Mouse (Mus musculus) kidney, postnatal 36 days (tissue): ENCODE results near the gene Rcor1.

Experiments
- DNase-seq, 2 experiments: peaks; one replicate each; pipeline ENCODE4 v3.0.0; 2021 to 2022; ENCODE audit warnings: mixed read lengths in 2 of 2

Rcor1 gene

GRCm38 (mm10) chr12:111071009-111071408 lies 31.9 kb downstream of the Rcor1 start:
- DNase-seq, result no peak

- peak; percentile 86 to 87 for DNase-seq
These were observed 32.5 kb downstream of the Rcor1 start for GRCm38 (mm10) chr12:111071477-111072152.

DNA sequence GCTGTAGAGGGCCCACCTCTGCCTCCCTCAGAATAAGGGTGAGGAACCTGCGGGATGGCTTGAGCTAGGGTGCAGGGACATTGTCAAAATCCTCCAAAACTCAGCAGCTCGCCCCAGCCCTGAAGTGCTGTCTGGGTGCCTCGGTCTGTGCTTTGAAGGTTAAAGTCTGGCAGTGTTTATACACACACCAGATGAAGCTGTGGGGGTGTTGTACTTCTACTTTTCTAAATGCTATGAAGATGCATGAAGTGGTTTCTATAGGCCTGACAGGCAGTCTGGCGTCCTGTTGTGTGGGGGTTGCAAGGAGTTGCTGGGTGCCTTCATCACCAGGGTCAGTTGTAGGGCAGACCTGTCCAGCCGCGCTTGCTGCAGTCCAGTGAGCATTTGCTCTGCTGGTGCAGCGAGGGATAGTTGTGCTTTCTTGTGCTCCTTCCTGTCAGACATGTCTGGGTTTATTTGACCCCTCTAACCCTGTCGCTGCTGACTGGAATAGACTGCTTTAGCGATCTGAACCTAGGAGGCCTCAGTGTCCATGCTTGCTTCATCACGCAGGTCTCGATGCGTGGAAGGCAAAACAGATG lies 37.3 kb downstream of the Rcor1 start:
- DNase-seq, result peak; percentile 27 to 54

DNA sequence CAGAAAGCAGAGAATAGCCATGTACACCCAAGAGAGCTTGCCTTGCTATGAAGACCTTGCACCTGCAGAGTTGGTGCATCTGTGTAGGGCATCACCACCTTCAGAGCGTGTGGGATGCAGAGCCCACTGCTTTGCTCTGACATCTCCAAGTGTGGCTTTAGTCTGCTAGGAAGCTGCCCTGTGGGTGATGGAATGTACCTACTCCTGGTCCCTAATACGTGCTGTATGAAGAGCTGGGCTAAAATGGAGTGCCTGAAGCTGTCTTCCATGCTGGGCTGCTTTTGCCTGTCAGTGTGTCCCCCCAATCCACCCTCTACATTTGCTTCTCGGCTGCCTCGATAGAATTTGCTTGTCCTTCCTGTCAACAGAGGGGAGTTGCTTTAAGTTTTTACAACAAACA lies 46.4 kb downstream of the Rcor1 start:
- no peak for DNase-seq

DNA sequence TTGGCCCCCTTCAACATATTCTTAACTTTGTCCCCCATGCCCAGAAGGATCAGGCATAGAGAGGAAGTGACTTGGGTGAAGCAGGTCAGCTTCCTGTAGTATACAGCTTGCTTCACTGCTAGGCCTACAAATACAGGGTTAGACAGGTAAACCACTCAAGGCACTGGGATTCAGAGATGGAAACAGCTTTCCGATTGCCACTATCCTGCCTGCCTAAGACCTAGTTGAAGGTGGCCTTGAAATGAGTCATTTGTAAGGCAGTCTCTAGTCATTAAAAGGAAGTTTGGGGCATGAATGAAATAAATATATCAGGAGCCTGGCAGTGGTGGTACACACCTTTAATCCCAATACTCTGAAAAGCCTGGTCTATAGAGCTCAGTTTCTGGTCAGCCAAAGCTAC lies 47.9 kb downstream of the Rcor1 start:
- DNase-seq, result no peak

DNA sequence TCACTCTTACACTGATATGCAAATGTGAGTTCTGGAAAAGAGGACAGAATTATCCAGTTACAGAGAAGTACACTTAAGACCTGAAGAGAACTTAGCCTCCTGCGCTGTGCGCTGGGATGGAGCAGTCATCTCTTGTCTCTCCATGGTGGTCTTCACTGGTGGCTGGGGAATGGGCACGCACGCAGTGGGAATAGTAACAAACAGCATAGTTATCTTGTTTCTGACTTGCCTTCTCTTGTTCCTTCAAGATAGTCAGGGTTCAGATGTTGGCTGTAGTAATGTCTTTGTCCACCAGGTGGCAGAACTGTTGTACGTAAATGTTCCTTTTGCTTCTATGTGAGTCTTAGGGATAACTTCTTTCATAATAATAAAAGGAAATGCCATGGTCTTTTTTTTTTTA lies 49.0 kb downstream of the Rcor1 start:
- peak; percentile 80 to 87 for DNase-seq

- no peak for DNase-seq
These were observed 49.6 kb downstream of the Rcor1 start for GRCm38 (mm10) chr12:111088731-111089141.

- DNase-seq, result peak; percentile 20 to 60
These were observed 50.0 kb downstream of the Rcor1 start for GRCm38 (mm10) chr12:111089145-111089544.

GRCm38 (mm10) chr12:111090801-111091200 lies 51.6 kb downstream of the Rcor1 start:
- peak; percentile 67 for DNase-seq

DNA sequence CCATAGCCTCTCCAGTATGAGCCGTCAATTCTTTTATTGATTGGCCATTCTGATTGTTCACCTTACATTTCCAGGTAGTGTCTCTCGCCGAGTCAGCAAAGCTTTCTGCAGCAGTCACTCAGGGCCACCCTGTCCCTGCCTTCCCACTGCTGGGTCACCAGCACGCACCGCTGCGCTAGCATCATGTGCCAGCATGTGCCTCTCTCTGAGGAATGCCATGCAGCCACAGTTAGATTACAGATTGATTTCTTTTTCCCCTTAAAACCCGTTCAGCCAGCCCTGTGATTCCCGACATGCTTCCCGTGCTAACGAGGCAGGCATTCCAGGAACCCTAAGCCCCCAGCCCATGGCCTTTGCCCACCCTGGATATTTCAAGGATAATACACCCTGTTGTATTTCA lies 52.8 kb downstream of the Rcor1 start:
- peak; percentile 60 to 70 for DNase-seq

DNA sequence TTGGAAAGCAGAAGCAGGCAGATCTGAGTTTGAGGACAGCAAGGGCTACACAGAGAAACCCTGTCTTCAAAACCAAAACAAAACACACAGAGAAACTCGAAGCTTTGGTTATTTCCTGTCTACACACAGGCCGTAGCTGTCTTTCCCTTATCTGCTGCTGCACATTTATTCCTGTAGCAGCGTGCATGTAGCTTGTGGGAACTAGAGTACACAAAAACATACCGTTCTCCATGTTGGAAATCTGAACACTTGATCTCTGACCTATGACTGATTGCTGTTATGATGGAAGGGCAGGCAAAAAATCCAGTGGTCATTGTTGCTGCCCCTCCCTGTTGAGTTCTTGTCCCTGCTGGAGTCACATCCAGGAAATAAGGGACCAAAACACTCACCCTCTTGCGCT lies 54.9 kb downstream of the Rcor1 start:
- DNase-seq, result peak in 1 of 2 experiments; percentile 51

DNA sequence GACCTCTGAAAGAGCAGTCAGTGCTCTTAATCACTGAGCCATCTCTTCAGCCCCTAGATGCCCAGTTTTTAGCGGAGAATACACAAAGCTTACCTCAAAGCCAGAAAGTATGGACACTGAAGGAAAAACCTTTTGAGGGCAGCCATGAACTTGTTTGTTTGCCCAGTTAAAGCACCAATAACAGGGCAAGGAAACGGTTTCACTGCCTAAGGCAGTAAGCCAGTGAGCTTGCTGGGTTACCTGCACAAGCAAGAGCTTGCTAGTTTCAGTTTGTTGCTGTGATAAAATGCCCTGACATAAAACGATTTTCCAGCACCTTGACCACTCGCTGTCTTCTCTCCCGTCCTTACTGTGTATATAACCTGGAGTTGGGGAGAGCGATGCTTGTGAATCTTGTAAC lies 55.9 kb downstream of the Rcor1 start:
- DNase-seq, result peak in 1 of 2 experiments; percentile 39

DNA sequence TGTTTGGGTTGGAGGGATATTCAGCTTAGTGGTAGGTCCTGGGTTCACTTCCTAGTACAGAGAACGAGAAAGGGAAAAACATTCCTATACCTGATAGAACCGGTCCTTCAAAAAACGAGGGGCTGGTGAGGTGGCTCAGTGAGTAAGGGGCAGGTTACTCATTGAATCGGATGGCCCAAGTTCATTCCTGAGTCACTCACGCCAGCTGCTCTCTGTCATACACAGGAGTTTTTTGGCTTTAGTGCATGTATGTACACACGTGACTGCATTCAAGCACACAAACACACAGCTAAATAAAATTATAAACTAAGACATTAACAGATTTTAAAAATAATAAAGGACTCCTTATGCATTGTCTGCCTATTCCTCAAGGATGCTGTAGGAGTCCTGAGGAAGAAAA lies 57.1 kb downstream of the Rcor1 start:
- DNase-seq, result no peak

- no peak for DNase-seq
These were observed 57.9 kb downstream of the Rcor1 start for GRCm38 (mm10) chr12:111097036-111097435.

GRCm38 (mm10) chr12:111111176-111111575 lies 72.0 kb downstream of the Rcor1 start:
- no peak for DNase-seq

DNA sequence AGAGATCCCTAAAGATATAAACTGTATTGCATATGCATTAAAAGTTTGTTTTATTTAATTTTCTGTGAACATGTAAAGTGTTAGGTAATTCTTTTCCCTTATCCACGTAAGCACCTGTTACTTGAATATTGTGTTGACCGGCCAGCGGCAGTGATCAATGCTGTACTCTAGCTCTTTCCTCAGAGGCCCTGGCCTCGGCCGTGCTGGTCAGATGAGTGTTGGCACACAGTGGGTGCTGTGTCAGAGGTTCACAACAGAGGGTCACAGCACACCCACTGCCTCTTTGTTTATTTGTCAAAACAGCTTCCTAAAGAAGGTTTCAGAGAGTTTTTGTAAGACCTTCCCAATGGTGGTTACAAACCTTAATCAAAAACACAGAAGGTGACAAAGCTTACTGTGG lies 75.4 kb downstream of the Rcor1 start:
- DNase-seq, result no peak

GRCm38 (mm10) chr12:111119506-111120085 lies 80.4 kb downstream of the Rcor1 start:
- no peak for DNase-seq

DNA sequence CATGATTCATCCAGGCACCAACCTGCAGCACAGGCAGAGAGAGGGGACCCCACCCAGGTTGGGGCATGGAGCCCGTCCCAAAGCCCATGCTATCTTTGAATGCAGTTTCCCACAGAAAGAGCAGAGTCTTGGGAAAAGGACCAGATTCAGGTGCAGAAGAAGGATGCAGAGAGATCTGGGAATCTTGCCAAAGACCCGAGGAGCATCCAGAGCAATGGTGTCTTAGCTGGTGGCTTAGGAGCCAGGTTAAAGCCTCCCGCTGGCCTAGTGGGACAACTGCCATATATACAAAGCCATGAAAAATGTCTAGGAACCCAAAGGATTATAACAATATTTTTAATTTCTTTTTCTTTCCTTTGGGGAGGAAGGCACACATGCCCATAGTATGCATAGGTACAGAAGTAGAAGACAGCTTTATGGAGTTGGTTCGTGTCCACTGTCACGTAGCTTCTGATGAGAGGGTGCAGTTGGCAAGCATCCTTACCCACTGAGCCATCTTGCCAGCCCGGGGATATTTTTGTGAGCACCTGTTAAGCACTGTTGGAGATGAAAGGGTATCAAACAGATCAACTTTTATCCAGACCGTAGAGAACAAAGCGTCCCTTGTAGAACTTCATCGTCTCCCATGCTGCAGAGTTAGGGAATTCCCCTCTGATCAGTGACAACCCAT lies 82.0 kb downstream of the Rcor1 start:
- no peak for DNase-seq

- DNase-seq, result peak in 1 of 2 experiments; percentile 44
These were observed 83.2 kb downstream of the Rcor1 start for GRCm38 (mm10) chr12:111122332-111122852.

- peak in 1 of 2 experiments; percentile 20 for DNase-seq
These were observed 85.6 kb downstream of the Rcor1 start for GRCm38 (mm10) chr12:111124601-111125260.

GRCm38 (mm10) chr12:111125666-111126065 lies 86.5 kb downstream of the Rcor1 start:
- DNase-seq, result peak; percentile 25 to 35

GRCm38 (mm10) chr12:111134169-111134568 lies 95.0 kb downstream of the Rcor1 start:
- DNase-seq, result no peak
